Mouse (Mus musculus): ENCODE results near the gene Dicer1.
A peak's percentile ranks its signal among the peaks of the same experiment; 100 is the strongest.

Gene Dicer1

GRCm38 (mm10) chr12:104751814-104752765 lies at the start of gene Dicer1:
Dicer1 (minus strand) TSS chr12:104751952.
- DNase-seq (ENCODE audit: low read depth, low spot score): peak; percentile 87

- no peak for DNase-seq (ENCODE audit: low read depth, low spot score)
Measured at GRCm38 (mm10) chr12:104799365-104799764, 47.6 kb upstream of the Dicer1 start.

GRCm38 (mm10) chr12:104797905-104798304 lies 46.2 kb upstream of the Dicer1 start:
- DNase-seq (ENCODE audit: low read depth, low spot score): no peak

GRCm38 (mm10) chr12:104796635-104797378 lies 45.1 kb upstream of the Dicer1 start:
- DNase-seq (ENCODE audit: low read depth, low spot score): no peak

DNA sequence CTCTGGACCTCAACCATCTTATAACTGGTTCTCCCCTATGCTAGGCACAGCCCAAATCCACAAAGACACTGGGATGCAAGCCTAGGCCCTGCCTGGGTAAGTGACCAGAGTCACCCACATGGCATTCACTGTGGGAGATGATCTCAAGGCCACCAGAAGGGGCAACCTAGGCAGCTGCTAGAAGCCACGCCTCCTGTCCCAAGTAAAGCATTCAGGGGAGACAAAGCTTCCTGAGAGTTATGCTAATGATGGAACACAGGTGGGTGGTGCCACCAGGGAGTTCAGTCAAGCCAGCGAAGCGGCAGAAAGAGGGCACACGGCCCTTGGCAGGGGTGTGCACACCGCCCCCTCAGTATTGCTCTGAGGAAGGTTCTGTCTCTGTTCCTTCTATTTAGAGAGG lies 43.2 kb upstream of the Dicer1 start:
- no peak for DNase-seq (ENCODE audit: low read depth, low spot score)

- no peak for DNase-seq (ENCODE audit: low read depth, low spot score)
Measured at GRCm38 (mm10) chr12:104793486-104793885, 41.7 kb upstream of the Dicer1 start.

GRCm38 (mm10) chr12:104777603-104778002 lies 25.9 kb upstream of the Dicer1 start:
- no peak for DNase-seq (ENCODE audit: low read depth, low spot score)

GRCm38 (mm10) chr12:104771941-104772340 lies 20.2 kb upstream of the Dicer1 start:
- DNase-seq (ENCODE audit: low read depth, low spot score): peak; percentile 3

DNA sequence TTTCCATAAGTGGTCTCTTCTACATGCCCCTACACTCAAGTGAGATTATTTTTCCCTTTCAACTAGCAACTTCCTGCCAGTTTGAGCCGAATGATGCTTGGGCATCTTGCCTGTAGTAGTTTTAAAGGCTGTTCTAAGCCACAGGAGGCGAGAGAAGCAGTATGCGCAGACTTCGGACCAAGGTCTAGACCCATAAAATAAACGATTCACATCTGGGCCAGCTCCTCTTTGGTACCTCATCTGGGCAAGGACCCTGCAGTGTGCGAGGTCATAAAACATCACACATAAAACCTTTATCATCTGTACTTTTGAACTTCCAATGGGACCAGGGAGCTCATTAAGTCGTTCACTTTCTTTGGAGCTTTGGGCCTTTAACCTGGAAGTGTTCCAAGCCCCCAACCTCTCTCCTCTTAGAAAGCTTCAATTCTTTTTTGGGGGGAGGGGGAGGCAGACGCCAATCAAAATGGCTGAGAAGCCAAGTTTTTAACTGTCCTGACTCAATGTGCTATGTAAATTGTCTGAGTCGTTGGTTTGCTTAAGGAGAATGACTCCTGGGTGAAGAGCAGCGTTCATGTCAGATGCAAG lies 17.5 kb upstream of the Dicer1 start:
- DNase-seq (ENCODE audit: low read depth, low spot score): no peak

- no peak for DNase-seq (ENCODE audit: low read depth, low spot score)
Measured at GRCm38 (mm10) chr12:104767183-104767582, 15.4 kb upstream of the Dicer1 start.

DNA sequence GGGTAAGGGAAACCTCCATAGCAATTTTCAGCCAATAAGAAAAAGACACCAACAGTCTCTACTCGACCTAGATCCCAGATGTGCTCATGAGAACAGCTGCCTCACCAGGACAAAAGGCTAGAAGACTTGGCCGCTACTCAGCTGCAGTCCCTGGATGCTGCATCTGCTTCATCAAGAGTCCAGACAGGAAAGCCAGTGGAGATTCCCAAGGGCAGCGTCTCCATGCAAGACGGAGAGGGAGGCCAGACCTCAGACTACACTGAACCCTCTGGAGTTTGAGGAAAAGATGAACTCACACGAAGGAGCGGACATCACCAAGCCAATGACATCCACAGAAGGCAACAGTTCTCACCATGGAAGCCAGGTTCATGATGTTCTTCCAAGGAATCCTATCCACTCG lies 14.0 kb upstream of the Dicer1 start:
- DNase-seq (ENCODE audit: low read depth, low spot score): no peak

DNA sequence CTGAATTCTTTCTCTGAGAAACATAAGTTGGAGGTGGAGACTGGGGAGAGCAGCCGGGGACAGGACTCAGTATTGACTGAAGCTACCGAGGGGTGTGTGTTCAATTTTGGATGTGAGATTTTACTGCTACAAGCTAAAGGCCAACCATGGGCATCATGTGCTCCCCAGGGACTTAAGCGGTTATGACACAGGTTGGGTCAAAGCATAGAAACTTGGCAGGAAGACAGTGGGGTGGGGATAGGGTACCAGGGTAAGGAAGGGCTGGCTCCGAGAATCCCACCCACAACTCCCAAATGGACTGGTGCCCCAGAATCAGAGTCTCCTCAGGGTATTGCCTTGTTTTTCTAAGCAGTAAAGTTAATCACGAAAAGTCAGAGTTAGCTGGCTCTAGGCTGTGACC lies 13.4 kb upstream of the Dicer1 start:
- DNase-seq (ENCODE audit: low read depth, low spot score): no peak

DNA sequence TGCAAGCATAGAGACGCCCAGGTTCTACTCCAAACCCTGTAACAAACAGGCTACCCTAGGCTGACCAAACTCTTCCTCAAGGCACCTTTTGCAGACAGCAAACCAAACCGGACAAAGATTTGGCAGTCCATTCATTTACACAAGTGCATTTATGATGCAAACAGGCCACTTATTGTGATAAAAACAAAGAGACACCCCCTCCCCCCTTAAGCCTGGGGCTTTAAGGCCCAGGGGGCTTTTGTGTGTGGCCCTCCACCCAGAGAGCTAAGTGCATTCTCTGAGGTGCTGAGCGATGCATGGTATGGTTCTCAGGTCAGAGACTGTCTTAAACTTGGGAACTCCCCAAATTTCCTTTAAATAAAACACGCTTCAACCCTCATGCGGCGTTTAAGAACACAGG lies 12.2 kb upstream of the Dicer1 start:
- no peak for DNase-seq (ENCODE audit: low read depth, low spot score)

- no peak for DNase-seq (ENCODE audit: low read depth, low spot score)
Measured at GRCm38 (mm10) chr12:104761411-104761810, 9.7 kb upstream of the Dicer1 start.

- DNase-seq (ENCODE audit: low read depth, low spot score): no peak
Measured at GRCm38 (mm10) chr12:104758066-104758465, 6.3 kb upstream of the Dicer1 start.

DNA sequence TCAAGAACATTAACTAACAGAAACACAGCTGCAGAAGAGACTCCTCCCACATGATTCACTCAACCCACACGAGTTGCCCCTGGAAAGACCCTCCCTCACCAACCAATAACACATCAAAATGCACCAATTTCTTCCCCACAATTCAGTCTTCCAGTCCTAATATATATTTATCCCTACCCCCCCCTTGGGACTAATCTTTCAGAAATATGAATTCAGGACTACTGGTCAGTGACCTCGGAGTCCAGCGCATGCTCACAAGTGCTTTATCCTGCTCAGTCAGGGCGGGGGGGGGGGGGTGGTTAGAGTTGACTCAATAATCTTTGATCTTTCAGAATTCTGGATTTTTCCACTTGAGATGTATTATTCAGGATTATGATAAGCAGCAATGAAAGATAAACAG lies 1.9 kb upstream of the Dicer1 start:
- DNase-seq (ENCODE audit: low read depth, low spot score): no peak

- DNase-seq (ENCODE audit: low read depth, low spot score): peak; percentile 20
Measured at GRCm38 (mm10) chr12:104751331-104751813, 380 bp downstream of the Dicer1 start.

GRCm38 (mm10) chr12:104748946-104749345 lies 2.8 kb downstream of the Dicer1 start:
- DNase-seq (ENCODE audit: low read depth, low spot score): no peak

DNA sequence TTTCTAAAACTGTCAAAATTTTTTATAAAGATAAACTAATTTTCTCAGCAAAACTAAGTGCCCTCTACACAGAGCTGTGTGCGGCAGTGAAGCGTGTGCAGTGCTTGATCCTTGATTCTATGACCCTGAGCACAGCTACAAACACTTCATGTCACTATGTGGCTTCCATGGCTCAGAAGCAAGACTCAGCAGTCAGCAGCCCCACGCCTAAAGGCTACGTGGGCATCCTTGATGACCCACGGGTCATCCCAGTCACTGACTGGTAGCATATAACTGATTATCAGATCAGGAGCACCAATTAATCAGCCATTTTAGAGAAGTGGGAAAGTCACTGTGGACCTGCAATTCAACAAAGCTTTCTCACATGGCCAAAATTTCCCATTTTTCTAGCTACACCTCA lies 4.5 kb downstream of the Dicer1 start:
- no peak for DNase-seq (ENCODE audit: low read depth, low spot score)

- no peak for DNase-seq (ENCODE audit: low read depth, low spot score)
Measured at GRCm38 (mm10) chr12:104746601-104747000, 5.2 kb downstream of the Dicer1 start.

- DNase-seq (ENCODE audit: low read depth, low spot score): no peak
Measured at GRCm38 (mm10) chr12:104743687-104744086, 8.1 kb downstream of the Dicer1 start.

- no peak for DNase-seq (ENCODE audit: low read depth, low spot score)
Measured at GRCm38 (mm10) chr12:104742247-104742646, 9.5 kb downstream of the Dicer1 start.
